Mouse (Mus musculus) stomach, postnatal 0 days (tissue): ENCODE measurements at regions not wholly inside any gene's neighbourhood (a gene's known extent, or its start where the extent isn't known, plus 50 kb on each side); places are given as distances from the start of the nearest gene placed in this dataset.

Experiments used
- ATAC-seq: fragments of 200-750 bp; cut with Nextera tagmentation; 2 replicates; pipeline ENCODE4 v1.8.0; 2017; ENCODE audit not compliant: low FRiP score, low TSS enrichment
- DNase-seq: peaks from one replicate; pipeline ENCODE4 v3.0.0-alpha.2; 2016; ENCODE audit warnings: low spot score
- H3K27ac ChIP-seq: fragments of 300-500 bp; sonication (generic); replicated peaks from 2 replicates; pipeline ENCODE4 v1.5.1; 2014; ENCODE audit warnings: mild to moderate bottlenecking, control low read depth
- H3K27me3 ChIP-seq: fragments of 300-500 bp; sonication (generic); 2 replicates; pipeline ENCODE4 v1.6.1; 2014; ENCODE audit warnings: low read length; ENCODE audit not compliant: control insufficient read depth, insufficient read depth
- H3K36me3 ChIP-seq: fragments of 300-500 bp; sonication (generic); 2 replicates; pipeline ENCODE4 v1.6.1; 2014; ENCODE audit warnings: low read length, mixed read lengths; ENCODE audit not compliant: control insufficient read depth, insufficient read depth
- H3K4me1 ChIP-seq: fragments of 300-500 bp; sonication (generic); replicated peaks from 2 replicates; pipeline ENCODE4 v1.6.1; 2014; ENCODE audit warnings: antibody characterized with exemption; ENCODE audit not compliant: control insufficient read depth, insufficient read depth
- H3K4me2 ChIP-seq: fragments of 300-500 bp; sonication (generic); replicated peaks from 2 replicates; pipeline ENCODE4 v1.6.1; 2014; ENCODE audit warnings: low read depth, mild to moderate bottlenecking, control low read depth, moderate library complexity
- H3K4me3 ChIP-seq: fragments of 300-500 bp; sonication (generic); 2 replicates; pipeline ENCODE4 v1.5.1; 2014; ENCODE audit warnings: low read depth, low read length, control low read depth
- H3K9ac ChIP-seq: fragments of 300-500 bp; sonication (generic); 2 replicates; pipeline ENCODE4 v1.6.1; 2014; ENCODE audit warnings: mild to moderate bottlenecking, low read length, control low read depth, mixed read lengths
- H3K9me3 ChIP-seq: fragments of 300-500 bp; sonication (generic); 2 replicates; pipeline ENCODE4 v1.6.1; 2016; ENCODE audit warnings: low read length; ENCODE audit not compliant: control insufficient read depth
- CTCF ChIP-seq: IDR thresholded peaks from 2 replicates; pipeline ENCODE4 v1.5.1; 2016; ENCODE audit warnings: antibody characterized with exemption, low read depth, mild to moderate bottlenecking, moderate library complexity
- EP300 ChIP-seq: optimal IDR thresholded peaks from 2 replicates; pipeline ENCODE3; 2016; ENCODE audit warnings: antibody characterized with exemption
- WGBS: fragments of 180-500 bp; shearing (Covaris S2); extraction: QIAGEN DNeasy Blood & Tissue Kit; methylation state at CpG from one replicate; pipeline ENCODE4 v1.1.7; 2014; 5-methylcytosine and 5-hydroxymethylcytosine counted together

- DNase-seq (no peak), ATAC-seq (no peak)
- H3K27me3 ChIP-seq: no peaks in the 10 kb centered on the region
- H3K4me3 ChIP-seq: no peak overlapping the region
- H3K4me2 ChIP-seq: no peak overlapping the region
- H3K27ac ChIP-seq: no peak overlapping the region
- no peaks in the 10 kb centered on the region for H3K36me3 ChIP-seq
- peaks cover 3% of the 10 kb centered on the region; the same call in 1 of the 2 replicates for H3K4me1 ChIP-seq
- TF ChIP-seq CTCF: no peak
- TF ChIP-seq EP300: no peak
- H3K9me3 ChIP-seq: no peaks in the 10 kb centered on the region
- 90% methylated on average over 6 of the region's 6 CpGs for WGBS
- no peak overlapping the region for H3K9ac ChIP-seq
Observed at GRCm38 (mm10) chr14:105813097-105813496, 83.5 kb downstream of the Spry2 start.

GRCm38 (mm10) chr14:105805762-105806161, 90.9 kb downstream of the Spry2 start:
- H3K27ac ChIP-seq: no peak overlapping the region
- TF ChIP-seq EP300: no peak
- TF ChIP-seq CTCF: no peak
- 73% methylated on average over 6 of the region's 6 CpGs for WGBS
- no peak for DNase-seq
- ATAC-seq: no peak
- H3K4me2 ChIP-seq: no peak overlapping the region
- no peaks in the 10 kb centered on the region for H3K27me3 ChIP-seq
- no peaks in the 10 kb centered on the region for H3K4me1 ChIP-seq
- no peaks in the 10 kb centered on the region for H3K36me3 ChIP-seq
- no peak overlapping the region for H3K9ac ChIP-seq
- H3K4me3 ChIP-seq: no peak overlapping the region
- no peaks in the 10 kb centered on the region for H3K9me3 ChIP-seq

GRCm38 (mm10) chr14:105805362-105805761, 91.3 kb downstream of the Spry2 start:
- 45% methylated on average over 5 of the region's 5 CpGs for WGBS

GRCm38 (mm10) chr14:105804761-105805160, 91.9 kb downstream of the Spry2 start:
- WGBS: 66% methylated on average over 5 of the region's 5 CpGs
- H3K4me1 ChIP-seq: no peaks in the 10 kb centered on the region
- H3K27me3 ChIP-seq: no peaks in the 10 kb centered on the region
- H3K9ac ChIP-seq: no peak overlapping the region
- no peaks in the 10 kb centered on the region for H3K9me3 ChIP-seq
- TF ChIP-seq CTCF (no peak), EP300 (no peak)
- no peak overlapping the region for H3K4me3 ChIP-seq
- DNase-seq (no peak), ATAC-seq (no peak)
- H3K36me3 ChIP-seq: no peaks in the 10 kb centered on the region
- H3K4me2 ChIP-seq: no peak overlapping the region
- H3K27ac ChIP-seq: no peak overlapping the region

More at GRCm38 (mm10) chr14:105805362-105805761, 91.3 kb downstream of the Spry2 start:
- Histone ChIP-seq H3K27me3 (no peaks in the 10 kb centered on the region), H3K4me1 (no peaks in the 10 kb centered on the region), H3K9ac (no peak overlapping the region), H3K27ac (no peak overlapping the region), H3K9me3 (no peaks in the 10 kb centered on the region), H3K4me2 (no peak overlapping the region), H3K4me3 (no peak overlapping the region), H3K36me3 (no peaks in the 10 kb centered on the region)
- ATAC-seq (peak; percentile 48; the same call in 1 of the 2 replicates), DNase-seq (no peak)
- no peak for TF ChIP-seq CTCF
- TF ChIP-seq EP300: no peak

- peak overlapping the region; percentile 24; the same call in 1 of the 2 replicates for H3K4me3 ChIP-seq
- H3K9me3 ChIP-seq: no peaks in the 10 kb centered on the region
- no peaks in the 10 kb centered on the region for H3K4me1 ChIP-seq
- H3K4me2 ChIP-seq: peak overlapping the region; percentile 47
- DNase-seq (no peak), ATAC-seq (peak; percentile 71)
- no peak for TF ChIP-seq CTCF
- TF ChIP-seq EP300: no peak
- H3K9ac ChIP-seq: no peak overlapping the region
- no peaks in the 10 kb centered on the region for H3K36me3 ChIP-seq
- whole genome bisulfite sequencing: 48% methylated on average over 7 of the region's 7 CpGs
- H3K27ac ChIP-seq: peak overlapping the region; percentile 82
- H3K27me3 ChIP-seq: no peaks in the 10 kb centered on the region
Observed at GRCm38 (mm10) chr14:105803281-105803680, 93.3 kb downstream of the Spry2 start.

GRCm38 (mm10) chr14:105802529-105803280, 93.9 kb downstream of the Spry2 start:
- peak; percentile 79 for DNase-seq
- H3K4me3 ChIP-seq: peak overlapping the region; percentile 24; the same call in 1 of the 2 replicates
- H3K27ac ChIP-seq: peak overlapping the region; percentile 82
- H3K4me2 ChIP-seq: peak overlapping the region; percentile 47
- no peaks in the 10 kb centered on the region for H3K27me3 ChIP-seq
- H3K9me3 ChIP-seq: no peaks in the 10 kb centered on the region
- 20% methylated on average over 18 of the region's 18 CpGs for WGBS
- TF ChIP-seq CTCF: no peak
- no peak for TF ChIP-seq EP300
- no peaks in the 10 kb centered on the region for H3K36me3 ChIP-seq
- no peak overlapping the region for H3K9ac ChIP-seq
- peak; percentile 90 for ATAC-seq
- H3K4me1 ChIP-seq: no peaks in the 10 kb centered on the region
